Mouse (Mus musculus) G1E (cell line): ENCODE measurements around the gene Wfdc6a.

Source experiments
- CTCF ChIP-seq: IDR thresholded peaks from 2 replicates; pipeline ENCODE4 v1.5.1; 2012; ENCODE audit warnings: low read depth, low read length, inconsistent platforms, mixed read lengths
- GATA1 ChIP-seq: IDR thresholded peaks from 2 replicates; pipeline ENCODE4 v1.6.1; 2012; ENCODE audit warnings: borderline replicate concordance, low read length, inconsistent platforms, mixed read lengths
- GATA2 ChIP-seq: IDR thresholded peaks from 2 replicates; pipeline ENCODE4 v1.6.1; 2012; ENCODE audit warnings: low read depth, low read length, inconsistent platforms, borderline replicate concordance
- TAL1 ChIP-seq: conservative IDR thresholded peaks from 2 replicates; pipeline ENCODE4 v1.6.1; 2012; ENCODE audit warnings: low read depth, low read length, inconsistent platforms, mixed read lengths

- TF ChIP-seq CTCF (no peak), TAL1 (no peak), GATA1 (no peak), GATA2 (no peak)
Measured at GRCm38 (mm10) chr2:164550895-164551269, 34.4 kb downstream of the Wfdc6a start.
